Mouse (Mus musculus) liver, embryonic 11.5 days (tissue): ENCODE results near the gene Edf1. TPM values are rescaled to one million over a fixed set of nuclear protein-coding genes. Genes with fewer than 3 reads are reported as not detected.
"Not testable (repeated sequence)": the region's sequence is repeated elsewhere in the genome, so short reads cannot be mapped to it uniquely, and the experiment has no call there.

Experiments
- ATAC-seq: fragments of 200-750 bp; cut with Nextera tagmentation; replicated peaks from 2 replicates; pipeline ENCODE4 v1.8.0; 2017; ENCODE audit warnings: moderate number of reproducible peaks, mild to moderate bottlenecking, moderate TSS enrichment, moderate library complexity; ENCODE audit not compliant: low FRiP score
- DNase-seq: peaks from one replicate; pipeline ENCODE4 v3.0.0-alpha.2; 2017; ENCODE audit warnings: low spot score
- H3K27ac ChIP-seq: fragments of 300-500 bp; sonication (generic); 2 replicates; pipeline ENCODE4 v1.5.1; 2014; ENCODE audit warnings: mild to moderate bottlenecking, low read depth, low read length, control low read depth
- H3K27me3 ChIP-seq: fragments of 300-500 bp; sonication (generic); replicated peaks from 2 replicates; pipeline ENCODE4 v1.6.1; 2014; ENCODE audit warnings: low read length, mixed read lengths; ENCODE audit not compliant: control insufficient read depth, insufficient read depth
- H3K36me3 ChIP-seq: fragments of 300-500 bp; sonication (generic); 2 replicates; pipeline ENCODE4 v1.6.1; 2014; ENCODE audit warnings: mild to moderate bottlenecking, low read length, moderate library complexity, mixed read lengths; ENCODE audit not compliant: control insufficient read depth, insufficient read depth
- H3K4me1 ChIP-seq: fragments of 300-500 bp; sonication (generic); replicated peaks from 2 replicates; pipeline ENCODE4 v1.6.1; 2014; ENCODE audit warnings: low read length, mixed read lengths; ENCODE audit not compliant: control insufficient read depth, insufficient read depth
- H3K4me2 ChIP-seq: fragments of 300-500 bp; sonication (generic); 2 replicates; pipeline ENCODE4 v1.6.1; 2014; ENCODE audit warnings: mild to moderate bottlenecking, control low read depth, moderate library complexity
- H3K4me3 ChIP-seq: fragments of 300-500 bp; sonication (generic); 2 replicates; pipeline ENCODE4 v1.5.1; 2014; ENCODE audit warnings: low read depth, low read length, control low read depth
- H3K9ac ChIP-seq: fragments of 300-500 bp; sonication (generic); 2 replicates; pipeline ENCODE4 v1.6.1; 2014; ENCODE audit warnings: low read depth, low read length, control low read depth
- H3K9me3 ChIP-seq: fragments of 300-500 bp; sonication (generic); 2 replicates; pipeline ENCODE4 v1.6.1; 2016; ENCODE audit warnings: low read length, inconsistent platforms, mixed read lengths; ENCODE audit not compliant: control insufficient read depth
- WGBS: fragments of 180-500 bp; shearing (Covaris S2); extraction: QIAGEN DNeasy Blood & Tissue Kit; methylation state at CpG from one replicate; pipeline ENCODE4 v1.1.7; 2014; 5-methylcytosine and 5-hydroxymethylcytosine counted together
- polyA plus RNA-seq: library from polyadenylated mRNA; unstranded; fragments of >200 nt; fragmentation: Nextera tagmentation; extraction: Ambion mirVana; gene quantifications from 2 replicates; pipeline ENCODE4 v1.2.1, GENCODE M21; 2014

Gene Edf1
- polyA plus RNA-seq, 1 experiment from 2014 or later, result 380 TPM

DNA sequence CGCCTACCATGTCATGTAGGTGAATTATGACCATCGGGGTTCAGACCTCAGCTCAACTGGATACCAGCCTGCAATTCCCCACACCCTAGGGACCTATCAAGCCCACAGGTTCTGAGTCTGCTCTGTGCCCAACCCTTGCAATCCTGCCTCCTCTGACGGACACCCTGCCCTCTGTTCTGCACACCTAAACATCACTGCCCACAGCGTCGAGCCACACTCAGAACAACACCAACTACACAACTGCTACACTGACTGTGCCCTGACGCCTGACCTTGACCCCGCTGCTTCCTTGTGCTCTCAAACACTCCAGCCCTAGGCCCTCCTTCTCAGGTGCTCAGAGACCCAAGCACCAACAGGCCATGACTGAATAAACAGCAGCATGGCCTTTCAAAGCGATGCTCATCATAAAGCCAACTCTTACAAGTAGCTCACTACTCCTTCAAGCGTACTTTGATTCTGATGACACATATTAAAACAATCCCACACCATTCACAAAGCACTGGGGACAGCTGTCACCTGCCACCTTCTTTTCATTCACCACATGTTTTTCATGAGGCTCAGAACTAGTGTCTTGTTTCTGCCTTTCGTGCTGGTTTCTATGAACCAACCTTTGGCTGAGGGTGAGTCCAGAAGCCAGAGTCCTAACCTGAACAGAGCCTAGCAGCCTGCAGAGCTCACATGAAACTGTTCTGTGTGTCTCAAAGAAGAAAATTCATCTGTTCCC, 15.8 kb upstream of the Edf1 start:
- no peak for DNase-seq
- no peak overlapping the region for H3K9ac ChIP-seq
- H3K4me1 ChIP-seq, result peaks cover 10% of the 10 kb centered on the region
- H3K27me3 ChIP-seq, result no peaks in the 10 kb centered on the region
- no peak overlapping the region for H3K4me3 ChIP-seq
- no peak overlapping the region for H3K27ac ChIP-seq
- WGBS, result 83% methylated on average over 10 of the region's 10 CpGs
- H3K9me3 ChIP-seq, result no peaks in the 10 kb centered on the region
- no peak for ATAC-seq
- no peak overlapping the region for H3K4me2 ChIP-seq
- H3K36me3 ChIP-seq, result peaks cover 6% of the 10 kb centered on the region; the same call in 1 of the 2 replicates

DNA sequence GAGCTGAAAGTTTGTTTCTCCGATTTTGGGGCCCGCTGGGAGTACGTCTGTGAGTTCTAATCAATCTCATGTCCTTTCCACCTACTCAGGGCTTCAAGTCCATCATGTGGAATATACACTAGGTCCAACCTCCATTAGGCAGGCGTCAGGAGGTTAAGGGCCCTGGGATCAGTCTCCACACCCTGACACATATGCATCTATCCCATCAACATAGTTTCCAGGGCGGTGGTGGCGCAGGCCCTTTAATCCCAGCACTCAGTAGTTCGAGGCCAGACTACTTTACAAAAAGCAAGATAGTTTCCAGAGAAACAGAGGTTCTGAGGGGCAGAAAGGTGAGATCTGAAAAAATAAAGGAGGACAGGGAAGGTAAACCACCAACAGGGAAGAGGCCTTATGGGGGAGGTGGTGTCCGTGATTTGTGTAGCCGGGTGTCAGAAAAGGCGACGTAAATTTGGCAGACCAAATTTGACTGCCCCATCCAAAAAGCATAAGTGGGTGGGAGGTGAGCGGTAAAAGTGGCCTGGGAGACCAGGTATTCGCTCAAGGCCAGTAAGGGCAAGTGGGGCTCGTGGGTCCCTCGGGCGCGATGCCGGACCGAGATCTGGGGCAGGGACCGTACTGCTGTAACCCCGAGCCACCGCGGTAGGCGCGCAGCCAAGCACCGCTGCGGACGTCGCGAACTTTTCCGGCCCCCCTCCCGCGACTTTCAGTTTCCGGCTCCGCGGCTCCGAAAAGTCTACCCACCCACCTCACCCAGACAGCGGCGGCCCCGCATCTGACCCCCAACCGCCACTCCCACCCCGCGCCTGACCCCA, 11.4 kb upstream of the Edf1 start:
- ATAC-seq (peak; percentile 71), DNase-seq (no peak)
- H3K36me3 ChIP-seq, result no peaks in the 10 kb centered on the region
- WGBS, result 5% methylated on average over 42 of the region's 43 CpGs
- H3K4me2 ChIP-seq, result peak overlapping the region; percentile 87
- H3K4me3 ChIP-seq, result peak overlapping the region; percentile 69
- no peaks in the 10 kb centered on the region for H3K9me3 ChIP-seq
- peaks cover 10% of the 10 kb centered on the region for H3K4me1 ChIP-seq
- peak overlapping the region; percentile 72 for H3K27ac ChIP-seq
- H3K9ac ChIP-seq, result peak overlapping the region; percentile 84
- no peaks in the 10 kb centered on the region for H3K27me3 ChIP-seq

DNA sequence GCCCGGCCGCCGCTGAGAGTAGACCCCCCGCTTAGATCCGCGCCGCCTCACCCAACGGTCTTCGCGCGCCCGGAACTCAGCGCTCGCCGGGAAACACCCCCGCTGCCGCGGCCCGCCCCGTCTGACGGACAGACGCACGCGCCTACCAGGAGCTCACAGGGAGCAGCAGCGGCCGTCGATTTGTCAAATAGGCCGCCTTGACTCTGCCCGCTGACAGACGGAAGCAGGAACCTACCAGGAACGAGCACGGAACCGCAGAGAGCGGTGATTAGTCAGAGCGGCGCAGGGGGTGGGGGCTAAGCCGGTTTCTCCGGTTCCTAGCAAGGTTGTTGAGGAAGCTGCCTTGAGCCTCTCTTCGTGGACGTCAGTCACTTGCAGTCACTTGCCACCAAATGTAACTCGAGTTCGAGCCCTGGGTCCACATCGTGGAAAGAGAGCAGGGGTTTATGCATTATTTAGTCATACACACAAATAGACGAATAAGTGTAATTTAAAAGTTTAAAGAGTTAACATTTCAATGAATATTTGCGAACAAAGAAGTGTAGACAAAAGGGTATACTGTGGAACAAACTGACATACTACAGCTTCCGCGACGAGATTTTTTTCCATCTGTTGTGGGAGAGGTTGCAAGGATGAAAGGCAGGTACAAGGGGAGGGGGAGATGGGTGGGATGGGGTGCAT, 10.7 kb upstream of the Edf1 start, which contains the start of gene Traf2:
TSS of gene Traf2 (minus strand) at position 130 of the 681 bp plus-strand sequence.
- WGBS, result 2% methylated on average over 48 of the region's 48 CpGs
- H3K36me3 ChIP-seq, result no peaks in the 10 kb centered on the region
- H3K4me3 ChIP-seq, result peak within 1 kb of the TSS; percentile 69
- H3K9me3 ChIP-seq, result no peaks in the 10 kb centered on the region
- DNase-seq, result peak; percentile 97
- ATAC-seq, result peak; percentile 99
- peak within 1 kb of the TSS; percentile 87 for H3K4me2 ChIP-seq
- H3K27me3 ChIP-seq, result no peaks in the 10 kb centered on the region
- peak within 1 kb of the TSS; percentile 72 for H3K27ac ChIP-seq
- H3K4me1 ChIP-seq, result peaks cover 10% of the 10 kb centered on the region
- peak within 1 kb of the TSS; percentile 84 for H3K9ac ChIP-seq

DNA sequence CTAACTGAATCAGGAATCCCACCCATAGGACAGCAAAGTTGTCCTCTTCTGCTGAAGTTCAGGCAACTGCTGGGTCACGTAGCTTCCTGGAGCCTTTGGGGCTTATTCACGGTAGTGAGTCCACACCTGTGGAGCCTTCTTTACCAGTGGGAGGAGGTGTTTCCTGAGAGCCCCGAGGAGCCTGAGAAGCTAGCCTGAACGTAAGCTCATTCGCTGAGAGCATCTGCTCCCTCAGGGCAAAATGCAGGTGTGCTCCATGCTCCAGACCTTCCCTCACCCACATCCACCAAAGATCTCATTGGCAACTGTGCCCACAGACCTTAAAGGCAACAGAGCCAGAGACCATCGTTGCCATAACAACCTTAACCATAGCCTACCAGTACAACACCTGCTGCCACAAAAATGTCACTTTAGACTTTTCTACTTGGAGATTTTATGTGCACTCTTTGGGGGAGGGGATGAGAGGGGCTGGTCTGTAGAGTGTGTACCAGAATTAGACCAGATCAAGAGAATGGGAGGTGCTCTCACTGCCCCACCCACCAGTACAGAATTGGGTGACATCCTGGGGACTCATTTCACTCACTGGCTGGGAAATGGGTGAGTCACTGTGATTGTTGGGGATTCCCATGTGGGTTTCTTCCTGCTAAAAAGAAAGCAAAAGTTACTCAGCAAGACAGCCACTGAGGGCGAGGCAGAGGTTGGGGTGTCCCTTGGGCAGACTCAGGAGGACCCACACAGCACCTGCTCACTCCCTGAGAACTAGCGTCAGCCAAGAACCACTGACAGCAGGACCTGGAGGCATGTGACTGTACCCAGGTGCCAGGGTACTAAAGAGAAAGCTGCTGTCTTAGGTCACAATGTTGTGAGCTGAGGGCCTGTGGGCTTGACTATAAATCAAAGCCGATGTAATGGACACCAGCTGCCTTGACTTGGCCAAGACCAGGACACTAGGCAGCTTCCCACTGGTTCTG, 8.3 kb upstream of the Edf1 start:
- ATAC-seq (no peak), DNase-seq (no peak)
- Histone ChIP-seq H3K4me3 (no peak overlapping the region), H3K4me1 (peaks cover 10% of the 10 kb centered on the region), H3K4me2 (no peak overlapping the region), H3K36me3 (no peaks in the 10 kb centered on the region), H3K9ac (no peak overlapping the region), H3K9me3 (no peaks in the 10 kb centered on the region), H3K27ac (no peak overlapping the region), H3K27me3 (no peaks in the 10 kb centered on the region)
- 69% methylated on average over 9 of the region's 9 CpGs for WGBS

DNA sequence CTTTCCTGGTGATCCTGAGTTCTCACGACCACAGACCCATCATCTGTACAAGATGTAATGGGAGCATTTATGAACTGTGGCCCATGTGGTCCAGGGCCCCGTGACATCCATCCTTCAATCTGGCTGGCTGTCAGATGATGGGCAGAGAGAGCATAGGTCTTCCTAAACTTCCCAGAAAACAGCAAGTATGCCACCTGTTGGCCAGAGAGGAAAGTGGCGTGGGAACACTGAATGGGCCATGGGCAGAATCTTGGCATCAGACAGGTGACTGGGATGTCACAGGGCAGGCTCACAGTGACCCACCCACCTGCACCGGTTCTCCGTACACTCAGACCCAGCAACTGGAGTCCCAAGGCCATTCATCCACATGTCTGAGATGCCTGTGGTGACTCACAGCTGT, 6.5 kb upstream of the Edf1 start:
- no peak overlapping the region for H3K4me2 ChIP-seq
- H3K4me1 ChIP-seq, result no peaks in the 10 kb centered on the region; the same call in 1 of the 2 replicates
- ATAC-seq (no peak), DNase-seq (no peak)
- no peaks in the 10 kb centered on the region for H3K36me3 ChIP-seq
- H3K27ac ChIP-seq, result no peak overlapping the region
- H3K9me3 ChIP-seq, result no peaks in the 10 kb centered on the region
- H3K9ac ChIP-seq, result no peak overlapping the region
- H3K27me3 ChIP-seq, result no peaks in the 10 kb centered on the region
- no peak overlapping the region for H3K4me3 ChIP-seq
- WGBS, result 30% methylated on average over 5 of the region's 5 CpGs

DNA sequence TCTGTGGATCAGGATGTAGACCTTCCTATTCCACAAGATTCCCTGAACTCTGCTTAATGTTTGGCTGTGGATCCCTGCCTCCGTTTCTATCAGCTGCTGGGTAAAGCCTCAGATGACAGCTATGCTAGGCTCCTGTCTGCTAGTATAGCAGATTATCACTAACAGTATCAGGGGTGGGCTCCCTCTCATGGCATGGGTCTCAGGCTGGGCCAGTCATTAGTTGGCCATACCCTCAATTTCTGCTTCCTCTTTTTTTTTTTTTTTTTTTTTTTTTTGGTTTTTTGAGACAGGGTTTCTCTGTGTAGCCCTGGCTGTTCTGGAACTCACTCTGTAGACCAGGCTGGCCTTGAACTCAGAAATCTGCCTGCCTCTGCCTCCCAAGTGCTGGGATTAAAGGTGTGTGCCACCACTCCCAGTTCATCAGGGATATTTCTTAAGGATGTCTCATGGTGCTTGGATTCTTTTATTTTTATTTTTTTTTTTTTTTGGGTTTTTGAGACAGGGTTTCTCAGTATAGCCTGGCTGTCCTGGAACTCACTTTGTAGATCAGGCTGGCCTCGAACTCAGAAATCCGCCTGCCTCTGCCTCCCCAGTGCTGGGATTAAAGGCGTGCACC, 4.4 kb upstream of the Edf1 start:
- H3K27me3 ChIP-seq, ATAC-seq, H3K4me2 ChIP-seq, H3K27ac ChIP-seq, H3K9me3 ChIP-seq, H3K9ac ChIP-seq, H3K36me3 ChIP-seq, H3K4me3 ChIP-seq, DNase-seq, H3K4me1 ChIP-seq: not testable (repeated sequence)
- WGBS, result 79% methylated on average over 4 of the region's 4 CpGs

DNA sequence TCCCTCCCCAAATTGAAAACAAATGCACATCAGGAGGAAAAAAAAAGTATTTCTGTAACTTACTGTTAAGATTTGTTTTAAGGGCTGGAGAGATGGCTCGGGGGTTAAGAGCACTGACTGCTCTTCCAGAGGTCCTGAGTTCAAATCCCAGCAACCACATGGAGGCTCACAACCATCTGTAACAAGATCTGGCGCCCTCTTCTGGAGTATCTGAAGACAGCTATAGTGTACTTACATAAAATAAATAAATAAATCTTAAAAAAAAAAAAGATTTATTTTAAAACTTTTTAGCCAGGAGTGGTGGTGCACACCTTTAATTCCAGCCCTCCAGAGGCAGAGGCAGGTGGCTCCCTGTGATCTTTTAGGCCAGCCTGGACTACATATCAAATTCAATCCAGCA, 2.2 kb upstream of the Edf1 start:
- 50% methylated on average over 2 of the region's 2 CpGs for WGBS
- not testable (repeated sequence) for H3K9me3 ChIP-seq, H3K27me3 ChIP-seq, H3K4me2 ChIP-seq, H3K4me3 ChIP-seq, H3K9ac ChIP-seq, H3K36me3 ChIP-seq, ATAC-seq, DNase-seq, H3K27ac ChIP-seq
- H3K4me1 ChIP-seq, result peaks cover 17% of the 10 kb centered on the region
